Mouse (Mus musculus) midbrain, embryonic 14.5 days (tissue): Measurements from ENCODE around the gene Slc35b4. TPM values are rescaled to one million over a fixed set of nuclear protein-coding genes. Genes with fewer than 3 reads are reported as not detected.
A peak's percentile ranks its signal among the peaks of the same experiment; 100 is the strongest.

Experiments used
- ATAC-seq: fragments of 200-750 bp; cut with Nextera tagmentation; 2 replicates; pipeline ENCODE4 v1.8.0; 2017; ENCODE audit warnings: moderate number of reproducible peaks, moderate library complexity; ENCODE audit not compliant: low FRiP score, low TSS enrichment
- DNase-seq: peaks from one replicate; pipeline ENCODE4 v3.0.0-alpha.2; 2015
- H3K27ac ChIP-seq: fragments of 300-500 bp; sonication (generic); replicated peaks from 2 replicates; pipeline ENCODE4 v1.5.1; 2014; ENCODE audit warnings: mild to moderate bottlenecking, low read depth, low read length, moderate library complexity
- H3K27me3 ChIP-seq: fragments of 300-500 bp; sonication (generic); 2 replicates; pipeline ENCODE4 v1.6.1; 2014; ENCODE audit warnings: low read length, control low read depth, mixed read lengths; ENCODE audit not compliant: control insufficient read depth, insufficient read depth
- H3K36me3 ChIP-seq: fragments of 300-500 bp; sonication (generic); 2 replicates; pipeline ENCODE4 v1.6.1; 2014; ENCODE audit warnings: low read length, control low read depth; ENCODE audit not compliant: control insufficient read depth, insufficient read depth
- H3K4me1 ChIP-seq: fragments of 300-500 bp; sonication (generic); 2 replicates; pipeline ENCODE4 v1.6.1; 2014; ENCODE audit warnings: mild to moderate bottlenecking, antibody characterized with exemption, low read length, control low read depth; ENCODE audit not compliant: control insufficient read depth, insufficient read depth
- H3K4me2 ChIP-seq: fragments of 300-500 bp; sonication (generic); 2 replicates; pipeline ENCODE4 v1.6.1; 2014; ENCODE audit warnings: mild to moderate bottlenecking, low read length, moderate library complexity
- H3K4me3 ChIP-seq: fragments of 300-500 bp; sonication (generic); replicated peaks from 2 replicates; pipeline ENCODE4 v1.5.1; 2014; ENCODE audit warnings: low read depth, low read length
- H3K9ac ChIP-seq: fragments of 300-500 bp; sonication (generic); replicated peaks from 2 replicates; pipeline ENCODE4 v1.6.1; 2014; ENCODE audit warnings: mild to moderate bottlenecking, low read length, moderate library complexity
- H3K9me3 ChIP-seq: fragments of 300-500 bp; sonication (generic); 2 replicates; pipeline ENCODE4 v1.6.1; 2016; ENCODE audit warnings: low read length, control low read depth, mixed read lengths; ENCODE audit not compliant: control insufficient read depth
- WGBS: fragments of 180-500 bp; shearing (Covaris S2); extraction: QIAGEN DNeasy Blood & Tissue Kit; methylation state at CpG from one replicate; pipeline ENCODE4 v1.1.7; 2014; 5-methylcytosine and 5-hydroxymethylcytosine counted together
- polyA plus RNA-seq: library from polyadenylated mRNA; unstranded; fragments of >200 nt; fragmentation: Nextera tagmentation; extraction: Ambion mirVana; gene quantifications from 2 replicates; pipeline ENCODE4 v1.2.1, GENCODE M21; 2014

Slc35b4 gene
- polyA plus RNA-seq = 33.3 and 40.1 TPM in 2 replicates

- Histone ChIP-seq H3K4me2 (peak within 1 kb of the TSS; percentile 73), H3K27ac (peak within 1 kb of the TSS; percentile 78), H3K4me1 (peaks cover 9% of the 10 kb centered on the region), H3K36me3 (no peaks in the 10 kb centered on the region), H3K9me3 (no peaks in the 10 kb centered on the region), H3K4me3 (peak within 1 kb of the TSS; percentile 74), H3K27me3 (no peaks in the 10 kb centered on the region), H3K9ac (peak within 1 kb of the TSS; percentile 79)
- peak; percentile 99 for ATAC-seq
- DNase-seq = peak; percentile 99
- WGBS = under 1% methylated on average over 29 of the region's 29 CpGs
Observed at GRCm38 (mm10) chr6:34176864-34177247, at the start of gene Slc35b4. Slc35b4 (minus strand) TSS chr6:34177111.

- Histone ChIP-seq H3K36me3 (no peaks in the 10 kb centered on the region), H3K9ac (no peak overlapping the region), H3K9me3 (0 out of 2 replicates have a peak, but pooled peaks cover 3% of the 10 kb centered on the region), H3K27me3 (no peaks in the 10 kb centered on the region), H3K4me3 (no peak overlapping the region), H3K27ac (no peak overlapping the region), H3K4me1 (no peaks in the 10 kb centered on the region), H3K4me2 (no peak overlapping the region)
- WGBS = 91% methylated on average over 3 of the region's 3 CpGs
- ATAC-seq (no peak), DNase-seq (no peak)
Observed at GRCm38 (mm10) chr6:34225004-34225599, 48.2 kb upstream of the Slc35b4 start.

GRCm38 (mm10) chr6:34216450-34217319, 39.8 kb upstream of the Slc35b4 start:
- no peak overlapping the region for H3K27ac ChIP-seq
- 71% methylated on average over 9 of the region's 9 CpGs for WGBS
- no peak for ATAC-seq

GRCm38 (mm10) chr6:34205754-34206153, 28.8 kb upstream of the Slc35b4 start:
- no peak for DNase-seq
- Histone ChIP-seq H3K4me1 (no peaks in the 10 kb centered on the region), H3K36me3 (no peaks in the 10 kb centered on the region), H3K4me3 (no peak overlapping the region), H3K27me3 (no peaks in the 10 kb centered on the region), H3K9me3 (no peaks in the 10 kb centered on the region), H3K4me2 (no peak overlapping the region), H3K27ac (no peak overlapping the region), H3K9ac (no peak overlapping the region)
- ATAC-seq = no peak
- 95% methylated on average over 3 of the region's 3 CpGs for WGBS

More at GRCm38 (mm10) chr6:34216450-34217319, 39.8 kb upstream of the Slc35b4 start:
- Histone ChIP-seq H3K4me2 (no peak overlapping the region), H3K4me3 (no peak overlapping the region), H3K36me3 (no peaks in the 10 kb centered on the region), H3K4me1 (no peaks in the 10 kb centered on the region), H3K27me3 (no peaks in the 10 kb centered on the region), H3K9ac (no peak overlapping the region), H3K9me3 (no peaks in the 10 kb centered on the region)
- no peak for DNase-seq

GRCm38 (mm10) chr6:34204971-34205572, 28.2 kb upstream of the Slc35b4 start:
- Histone ChIP-seq H3K9me3 (no peaks in the 10 kb centered on the region), H3K9ac (no peak overlapping the region), H3K4me3 (no peak overlapping the region), H3K27ac (no peak overlapping the region), H3K4me2 (no peak overlapping the region), H3K4me1 (no peaks in the 10 kb centered on the region), H3K27me3 (no peaks in the 10 kb centered on the region), H3K36me3 (no peaks in the 10 kb centered on the region)
- DNase-seq (peak; percentile 30), ATAC-seq (no peak)
- 80% methylated on average over 8 of the region's 8 CpGs for WGBS

- H3K4me3 ChIP-seq = no peak overlapping the region
- no peak for DNase-seq
- no peaks in the 10 kb centered on the region for H3K36me3 ChIP-seq
- no peaks in the 10 kb centered on the region for H3K27me3 ChIP-seq
- no peak overlapping the region for H3K27ac ChIP-seq
- no peak for ATAC-seq
- H3K9ac ChIP-seq = no peak overlapping the region
- no peaks in the 10 kb centered on the region for H3K9me3 ChIP-seq
- no peak overlapping the region for H3K4me2 ChIP-seq
- 50% methylated on average over 7 of the region's 7 CpGs for WGBS
- no peaks in the 10 kb centered on the region for H3K4me1 ChIP-seq
Observed at GRCm38 (mm10) chr6:34203503-34203902, 26.6 kb upstream of the Slc35b4 start.

- 50% methylated on average over 1 of the region's 1 CpGs for WGBS
- H3K4me3 ChIP-seq = no peak overlapping the region
- no peaks in the 10 kb centered on the region for H3K4me1 ChIP-seq
- DNase-seq (no peak), ATAC-seq (no peak)
- no peak overlapping the region for H3K9ac ChIP-seq
- no peaks in the 10 kb centered on the region for H3K9me3 ChIP-seq
- H3K4me2 ChIP-seq = no peak overlapping the region
- no peak overlapping the region for H3K27ac ChIP-seq
- H3K27me3 ChIP-seq = no peaks in the 10 kb centered on the region
- H3K36me3 ChIP-seq = no peaks in the 10 kb centered on the region
Observed at GRCm38 (mm10) chr6:34194981-34195380, 18.1 kb upstream of the Slc35b4 start.

- Histone ChIP-seq H3K4me1 (no peaks in the 10 kb centered on the region), H3K9me3 (no peaks in the 10 kb centered on the region), H3K9ac (no peak overlapping the region), H3K4me3 (no peak overlapping the region), H3K36me3 (no peaks in the 10 kb centered on the region), H3K27ac (no peak overlapping the region), H3K4me2 (0 out of 2 replicates have a peak overlapping the region, but pooled peaks have one; percentile 11), H3K27me3 (no peaks in the 10 kb centered on the region)
- DNase-seq (peak; percentile 92), ATAC-seq (peak; percentile 71; the same call in 1 of the 2 replicates)
- 24% methylated on average over 12 of the region's 12 CpGs for WGBS
Observed at GRCm38 (mm10) chr6:34193708-34194475, 17.0 kb upstream of the Slc35b4 start.
